Mouse (Mus musculus): ENCODE results near the gene Stmn3. TPM values are rescaled to one million over a fixed set of nuclear protein-coding genes. Genes with fewer than 3 reads are reported as not detected.
A peak's percentile ranks its signal among the peaks of the same experiment; 100 is the strongest.

Gene Stmn3
- total and polyA plus RNA-seq, 3 experiments: not detected

- DNase-seq (ENCODE audit: low read depth, low spot score): peak; percentile 91
- H3K27ac ChIP-seq (ENCODE audit: control insufficient read depth, low read depth, low read length): no peak overlapping the region
- no peak overlapping the region for H3K9ac ChIP-seq (ENCODE audit: control insufficient read depth, low read depth, low read length, poor library complexity, severe bottlenecking)
- no peaks in the 10 kb centered on the region for H3K9me3 ChIP-seq (replicated peaks; ENCODE audit: insufficient read depth, low read length)
- no peaks in the 10 kb centered on the region for H3K27me3 ChIP-seq (ENCODE audit: control insufficient read depth in 1 of 2, insufficient read depth in 2 of 2, low read length in 2 of 2)
- H3K4me1 ChIP-seq (ENCODE audit: control insufficient read depth in 1 of 2, insufficient read depth in 2 of 2, low read length in 2 of 2): no peaks in the 10 kb centered on the region
- H3K4me3 ChIP-seq (ENCODE audit: control insufficient read depth in 1 of 2, insufficient read depth in 1 of 2, low read depth in 2 of 2, low read length in 2 of 2): no peak overlapping the region
- H3K79me2 ChIP-seq (ENCODE audit: control insufficient read depth, insufficient read depth, low read length, poor library complexity): no peaks in the 10 kb centered on the region
- no peak for TF ChIP-seq TBP (IDR thresholded peaks at IDR 0.05; ENCODE audit: low read depth, low read length)
- TF ChIP-seq MAFK (IDR thresholded peaks at IDR 0.05; ENCODE audit: borderline replicate concordance, low read depth, low read length): no peak
- TF ChIP-seq CTCF (IDR thresholded peaks at IDR 0.05 in 2 of 3, conservative IDR thresholded peaks at IDR 0.05 in 1 of 3; ENCODE audit: control insufficient read depth in 1 of 3, insufficient read depth in 1 of 3, low read depth in 2 of 3, low read length in 3 of 3, poor library complexity in 1 of 3, severe bottlenecking in 1 of 3): 0 out of 6 replicates have a peak, but pooled peaks of 1 of the 3 experiments have one; percentile 15
- no peak for TF ChIP-seq HCFC1 (IDR thresholded peaks at IDR 0.05; ENCODE audit: low read depth, low read length)
- peak; percentile 100 for TF ChIP-seq SIN3A (IDR thresholded peaks at IDR 0.05; ENCODE audit: low read length)
- TF ChIP-seq MYC (IDR thresholded peaks at IDR 0.05; ENCODE audit: low read depth, low read length): no peak
- no peak for TF ChIP-seq ELF1 (IDR thresholded peaks at IDR 0.05; ENCODE audit: low read depth, low read length)
- TF ChIP-seq CHD1 (IDR thresholded peaks at IDR 0.05; ENCODE audit: low read depth, low read length): no peak
- TF ChIP-seq TAL1 (IDR thresholded peaks at IDR 0.05; ENCODE audit: low read length): no peak
- no peak for TF ChIP-seq RCOR1 (IDR thresholded peaks at IDR 0.05; ENCODE audit: low read depth, low read length)
- TF ChIP-seq MXI1 (IDR thresholded peaks at IDR 0.05; ENCODE audit: low read depth, low read length): peak; percentile 99
- no peak for TF ChIP-seq USF2 (IDR thresholded peaks at IDR 0.05; ENCODE audit: borderline replicate concordance in 1 of 2, insufficient read depth in 1 of 2, low read depth in 1 of 2, low read length in 2 of 2)
- no peak for TF ChIP-seq SMC3 (IDR thresholded peaks at IDR 0.05; ENCODE audit: low read depth, low read length)
- no peaks in the 10 kb centered on the region for H3K36me3 ChIP-seq (ENCODE audit: control insufficient read depth in 1 of 2, insufficient read depth in 2 of 2, low read length in 2 of 2)
Observed at GRCm38 (mm10) chr2:181302041-181302440, 12.3 kb downstream of the Stmn3 start.

GRCm38 (mm10) chr2:181290937-181291336 lies 23.4 kb downstream of the Stmn3 start:
- no peak overlapping the region for H3K4me3 ChIP-seq (ENCODE audit: control insufficient read depth in 1 of 2, insufficient read depth in 1 of 2, low read depth in 2 of 2, low read length in 2 of 2)
- H3K4me1 ChIP-seq (ENCODE audit: control insufficient read depth in 1 of 2, insufficient read depth in 2 of 2, low read length in 2 of 2): peaks cover 2 to 8% of the 10 kb centered on the region in 2 experiments; a peak in 3 of 4 replicates
- no peaks in the 10 kb centered on the region for H3K9me3 ChIP-seq (replicated peaks; ENCODE audit: insufficient read depth, low read length)
- TF ChIP-seq ZNF384 (IDR thresholded peaks at IDR 0.05; ENCODE audit: low read depth, low read length) (no peak), NRF1 (IDR thresholded peaks at IDR 0.05; ENCODE audit: insufficient read depth, low read depth, low read length, poor library complexity, severe bottlenecking) (no peak), RCOR1 (IDR thresholded peaks at IDR 0.05; ENCODE audit: low read depth, low read length) (no peak), JUND (IDR thresholded peaks at IDR 0.05; ENCODE audit: low read depth, low read length) (no peak), MEF2A (IDR thresholded peaks at IDR 0.05; ENCODE audit: extremely low read depth, insufficient replicate concordance, low read depth, low read length, poor library complexity, severe bottlenecking) (no peak), HCFC1 (IDR thresholded peaks at IDR 0.05; ENCODE audit: low read depth, low read length) (no peak)
- peaks cover 17% of the 10 kb centered on the region for H3K79me2 ChIP-seq (ENCODE audit: control insufficient read depth, insufficient read depth, low read length, poor library complexity)
- peaks cover 0 to 11% of the 10 kb centered on the region in 2 experiments; a peak in 3 of 4 replicates for H3K36me3 ChIP-seq (ENCODE audit: control insufficient read depth in 1 of 2, insufficient read depth in 2 of 2, low read length in 2 of 2)
- no peak overlapping the region for H3K9ac ChIP-seq (ENCODE audit: control insufficient read depth, low read depth, low read length, poor library complexity, severe bottlenecking)
- no peak for DNase-seq (ENCODE audit: low read depth, low spot score)
- H3K27me3 ChIP-seq (ENCODE audit: control insufficient read depth in 1 of 2, insufficient read depth in 2 of 2, low read length in 2 of 2): no peaks in the 10 kb centered on the region
- H3K27ac ChIP-seq (ENCODE audit: control insufficient read depth, low read depth, low read length): no peak overlapping the region

Data from MEL (cell line).